Mouse (Mus musculus): ENCODE results near the gene Ybx1.

GRCm38 (mm10) chr4:119320131-119320830, 25.9 kb upstream of the Ybx1 start, which contains the start of gene Ppih:
- TF ChIP-seq CTCF (IDR thresholded peaks at IDR 0.05; ENCODE audit: extremely low read depth, insufficient read depth, insufficient read length, insufficient replicate concordance) (no peak), POLR2A (IDR thresholded peaks at IDR 0.05; ENCODE audit: low read depth, low read length) (peak; percentile 68)
